Mouse (Mus musculus) right cerebral cortex, postnatal 14 days (tissue): ENCODE results near the gene Scamp3.
"Not testable (repeated sequence)": the region's sequence is repeated elsewhere in the genome, so short reads cannot be mapped to it uniquely, and the experiment has no call there.

Experiments used
- DNase-seq: peaks from one replicate; pipeline ENCODE4 v3.0.0; 2022

Scamp3 gene

GRCm38 (mm10) chr3:89199839-89200238 is 22.6 kb downstream of the Scamp3 start:
- DNase-seq = no peak

- DNase-seq = peak; percentile 79
These were observed 25.2 kb downstream of the Scamp3 start, which contains the start of gene Gba for GRCm38 (mm10) chr3:89202253-89203141. TSS of gene Gba (plus strand) at chr3:89202928.

GRCm38 (mm10) chr3:89203142-89203514 is 25.9 kb downstream of the Scamp3 start:
- DNase-seq = no peak

GRCm38 (mm10) chr3:89206079-89206478 is 28.8 kb downstream of the Scamp3 start:
- no peak for DNase-seq

GRCm38 (mm10) chr3:89206695-89207094 is 29.4 kb downstream of the Scamp3 start:
- DNase-seq = no peak

GRCm38 (mm10) chr3:89208075-89208657 is 30.9 kb downstream of the Scamp3 start:
- no peak for DNase-seq

GRCm38 (mm10) chr3:89208736-89209135 is 31.5 kb downstream of the Scamp3 start:
- DNase-seq = no peak

GRCm38 (mm10) chr3:89209731-89210130 is 32.5 kb downstream of the Scamp3 start:
- no peak for DNase-seq

- DNase-seq = no peak
These were observed 32.9 kb downstream of the Scamp3 start for GRCm38 (mm10) chr3:89210162-89210561.

- DNase-seq = no peak
These were observed 33.5 kb downstream of the Scamp3 start for GRCm38 (mm10) chr3:89210731-89211130.

- peak; percentile 90 for DNase-seq
These were observed 36.7 kb downstream of the Scamp3 start for GRCm38 (mm10) chr3:89213803-89214530.

GRCm38 (mm10) chr3:89214681-89215411 is 37.6 kb downstream of the Scamp3 start, which contains the start of gene Thbs3:
TSS of gene Thbs3 (plus strand) at chr3:89215180.
- DNase-seq = peak; percentile 37

GRCm38 (mm10) chr3:89215853-89216252 is 38.6 kb downstream of the Scamp3 start:
- peak; percentile 87 for DNase-seq

- not testable (repeated sequence) for DNase-seq
These were observed 39.1 kb downstream of the Scamp3 start for GRCm38 (mm10) chr3:89216407-89216806.

GRCm38 (mm10) chr3:89218271-89218670 is 41.0 kb downstream of the Scamp3 start:
- no peak for DNase-seq

- peak; percentile 1 for DNase-seq
These were observed 42.3 kb downstream of the Scamp3 start for GRCm38 (mm10) chr3:89219546-89219945.

GRCm38 (mm10) chr3:89221167-89221566 is 43.9 kb downstream of the Scamp3 start:
- DNase-seq = peak; percentile 8

- no peak for DNase-seq
These were observed 47.5 kb downstream of the Scamp3 start for GRCm38 (mm10) chr3:89224796-89225195.

GRCm38 (mm10) chr3:89225321-89225815 is 48.1 kb downstream of the Scamp3 start:
- no peak for DNase-seq

GRCm38 (mm10) chr3:89225918-89226317 is 48.6 kb downstream of the Scamp3 start:
- DNase-seq = no peak

GRCm38 (mm10) chr3:89226361-89226760 is 49.1 kb downstream of the Scamp3 start:
- no peak for DNase-seq

GRCm38 (mm10) chr3:89226900-89227299 is 49.6 kb downstream of the Scamp3 start, which contains the start of gene Mtx1:
TSS of gene Mtx1 (minus strand) at chr3:89227088.
- DNase-seq = no peak
